Mouse (Mus musculus) heart, adult 9 months (tissue): ENCODE results near the gene Cfap97.
"Not testable (repeated sequence)": the region's sequence is repeated elsewhere in the genome, so short reads cannot be mapped to it uniquely, and the experiment has no call there.

ENCODE experiments used
- DNase-seq, 2 experiments: peaks; one replicate each; pipeline ENCODE4 v3.0.0; 2022; ENCODE audit warnings: low spot score in 2 of 2

Cfap97 gene

GRCm38 (mm10) chr8:46151202-46152062 lies at the start of gene Cfap97:
Gene Cfap97, plus strand, starts transcription at chr8:46151771.
- peak; percentile 27 to 39 for DNase-seq

- no peak for DNase-seq
These were observed 48.1 kb upstream of the Cfap97 start for GRCm38 (mm10) chr8:46103434-46103833.

GRCm38 (mm10) chr8:46107690-46108089 lies 43.9 kb upstream of the Cfap97 start:
- no peak for DNase-seq

GRCm38 (mm10) chr8:46113421-46114170 lies 38.0 kb upstream of the Cfap97 start:
- DNase-seq = peak in 1 of 2 experiments; percentile 16

- no peak for DNase-seq
These were observed 34.4 kb upstream of the Cfap97 start for GRCm38 (mm10) chr8:46117172-46117571.

GRCm38 (mm10) chr8:46119176-46119575 lies 32.4 kb upstream of the Cfap97 start:
- no peak for DNase-seq

- no peak for DNase-seq
These were observed 29.1 kb upstream of the Cfap97 start for GRCm38 (mm10) chr8:46122498-46122897.

GRCm38 (mm10) chr8:46130426-46130825 lies 21.1 kb upstream of the Cfap97 start:
- no peak for DNase-seq

GRCm38 (mm10) chr8:46135546-46135945 lies 16.0 kb upstream of the Cfap97 start:
- DNase-seq = not testable (repeated sequence)

- DNase-seq = no peak
These were observed 14.2 kb upstream of the Cfap97 start for GRCm38 (mm10) chr8:46137336-46137735.

- no peak for DNase-seq
These were observed 13.6 kb upstream of the Cfap97 start for GRCm38 (mm10) chr8:46137843-46138596.

GRCm38 (mm10) chr8:46140376-46141120 lies 11.0 kb upstream of the Cfap97 start:
- DNase-seq = no peak

GRCm38 (mm10) chr8:46141688-46142087 lies 9.9 kb upstream of the Cfap97 start:
- no peak for DNase-seq

- no peak for DNase-seq
These were observed 9.0 kb upstream of the Cfap97 start for GRCm38 (mm10) chr8:46142498-46143081.

- no peak for DNase-seq
These were observed 8.1 kb upstream of the Cfap97 start for GRCm38 (mm10) chr8:46143470-46143869.

GRCm38 (mm10) chr8:46143924-46144323 lies 7.6 kb upstream of the Cfap97 start:
- DNase-seq = no peak

- DNase-seq = no peak
These were observed 5.4 kb upstream of the Cfap97 start for GRCm38 (mm10) chr8:46146173-46146572.

- no peak for DNase-seq
These were observed 2.3 kb upstream of the Cfap97 start for GRCm38 (mm10) chr8:46149306-46149705.

GRCm38 (mm10) chr8:46149782-46150181 lies 1.8 kb upstream of the Cfap97 start:
- no peak for DNase-seq

- peak; percentile 78 to 82 for DNase-seq
These were observed 777 bp downstream of the Cfap97 start, which contains the start of gene Snx25 for GRCm38 (mm10) chr8:46152064-46153031. Gene Snx25, minus strand, starts transcription at chr8:46152159.
